Comparison of ENCODE assay signal across 8 mouse cellular contexts in genomic region chr5:38220328-38220912, GRCm38 (mm10). TPM values are rescaled to one million over a fixed set of nuclear protein-coding genes. Genes with fewer than 3 reads are reported as not detected.
A peak's percentile ranks its signal among the peaks of the same experiment; 100 is the strongest.
DNase-seq lines count a peak whose midpoint lies in the region; ATAC-seq and TF ChIP-seq lines count a peak whose summit lies in the region.

Gene Zbtb49 (minus strand): TSS chr5:38220457.
Gene Lyar (plus strand): TSS chr5:38220470.

- peak within 1 kb of the TSS; percentile 67 for H3K4me3 ChIP-seq in cortical plate, adult 2 months (ENCODE audit: insufficient read depth, low read length)

- DNase-seq in gastrocnemius, adult 8-10 months (ENCODE audit: low spot score in 2 of 2): peak; percentile 87 to 90
- DNase-seq in induced T-regulatory cell, adult 2 months (ENCODE audit: low read depth): peak; percentile 96
- DNase-seq in left cerebral cortex, adult 9 months (ENCODE audit: low spot score in 2 of 2): peak; percentile 75 to 92
- peak; percentile 94 for DNase-seq in right cerebral cortex, postnatal 14 days
- peak; percentile 93 to 95 for DNase-seq in urinary bladder, postnatal 36 days (ENCODE audit: low spot score in 2 of 2)

- H3K27ac ChIP-seq in cortical plate, adult 2 months (ENCODE audit: insufficient read depth, low read length): peak within 1 kb of the TSS; percentile 45; the same call in 1 of the 2 replicates

- no peak for TF ChIP-seq CTCF in cortical plate, adult 2 months (IDR thresholded peaks at IDR 0.05; ENCODE audit: extremely low read depth, insufficient read depth, low read length)

- peak; percentile 87 for TF ChIP-seq POLR2A in cortical plate, adult 2 months (IDR thresholded peaks at IDR 0.05; ENCODE audit: extremely low read depth, insufficient read depth, low read length)

- H3K4me1 ChIP-seq in cortical plate, adult 2 months (ENCODE audit: control insufficient read depth, insufficient read depth, low read length): peaks cover 3% of the 10 kb centered on the region; the same call in 1 of the 2 replicates

- peak; percentile 81 for ATAC-seq in activated CD4-positive, CD25-positive, alpha-beta regulatory T cell, adult 4 months
- ATAC-seq in megakaryocyte progenitor cell, adult 5-6 weeks (replicated peaks; ENCODE audit: poor library complexity): peak; percentile 88

RNA-seq across cellular contexts. Expression of gene Zbtb49, which starts in this region (rescaled TPM):
- polyA plus RNA-seq in activated CD4-positive, CD25-positive, alpha-beta regulatory T cell, adult 4 months (2017; shearing (Covaris generic)): 10 to 100 TPM; 10.1 to 12.3 TPM
- 19.0 and 20.6 TPM in 2 replicates for polyA plus RNA-seq in cortical plate, adult 2 months (2012; rRNA removed)
- 1 to 10 TPM; 2.4 to 3.8 (median 3.3) TPM for total RNA-seq in gastrocnemius, adult 8-10 months (2022)
- 6.4 and 7.0 TPM in 2 replicates for total RNA-seq in megakaryocyte progenitor cell, adult 5-6 weeks (2015)
- 5.8 and 11.2 TPM in 2 replicates for total RNA-seq in megakaryocyte progenitor cell, adult 5-6 weeks (2017)

RNA-seq across cellular contexts. Expression of gene Lyar, which starts in this region (rescaled TPM):
- polyA plus RNA-seq in activated CD4-positive, CD25-positive, alpha-beta regulatory T cell, adult 4 months (2017; shearing (Covaris generic)): 10 to 100 TPM; 41.1 to 43.5 TPM
- 14.3 and 15.5 TPM in 2 replicates for polyA plus RNA-seq in cortical plate, adult 2 months (2012; rRNA removed)
- 10 to 100 TPM; 17.2 to 25.7 (median 19.4) TPM for total RNA-seq in gastrocnemius, adult 8-10 months (2022)
- 136 and 137 TPM in 2 replicates for total RNA-seq in megakaryocyte progenitor cell, adult 5-6 weeks (2015)
- total RNA-seq in megakaryocyte progenitor cell, adult 5-6 weeks (2017): 137 and 167 TPM in 2 replicates

Comparison
In these comparisons a context has a peak if more than half of its experiments do, and no peak if none do; other contexts are left out.
1. Peak in every context shown above with its lines: DNase-seq, ATAC-seq, H3K4me3 ChIP-seq and H3K27ac ChIP-seq.
2. RNA of gene Lyar (total RNA-seq): 136 to 167 TPM in megakaryocyte progenitor cell, adult 5-6 weeks; 17.2 to 25.7 TPM in gastrocnemius, adult 8-10 months; every median in the first group is over 4 times any median in the second.